Mouse (Mus musculus) embryonic facial prominence, embryonic 15.5 days (tissue): ENCODE data around the gene Dpf2. TPM values are rescaled to one million over a fixed set of nuclear protein-coding genes. Genes with fewer than 3 reads are reported as not detected.

Experiments
- ATAC-seq: fragments of 200-750 bp; cut with Nextera tagmentation; 2 replicates; pipeline ENCODE4 v1.8.0; 2017; ENCODE audit warnings: low read depth, moderate TSS enrichment; ENCODE audit not compliant: insufficient number of reproducible peaks, low FRiP score, low TSS enrichment
- H3K27ac ChIP-seq: fragments of 300-500 bp; sonication (generic); replicated peaks from 2 replicates; pipeline ENCODE4 v1.5.1; 2015; ENCODE audit warnings: mild to moderate bottlenecking, inconsistent platforms
- H3K27me3 ChIP-seq: fragments of 300-500 bp; sonication (generic); 2 replicates; pipeline ENCODE4 v1.6.1; 2015; ENCODE audit warnings: inconsistent platforms
- H3K36me3 ChIP-seq: fragments of 300-500 bp; sonication (generic); 2 replicates; pipeline ENCODE4 v1.6.1; 2015; ENCODE audit warnings: mild to moderate bottlenecking, inconsistent platforms
- H3K4me1 ChIP-seq: fragments of 300-500 bp; sonication (generic); 2 replicates; pipeline ENCODE4 v1.6.1; 2015; ENCODE audit warnings: inconsistent platforms
- H3K4me2 ChIP-seq: fragments of 300-500 bp; sonication (generic); replicated peaks from 2 replicates; pipeline ENCODE4 v1.6.1; 2015; ENCODE audit warnings: mild to moderate bottlenecking, inconsistent platforms
- H3K4me3 ChIP-seq: fragments of 300-500 bp; sonication (generic); replicated peaks from 2 replicates; pipeline ENCODE4 v1.5.1; 2015; ENCODE audit warnings: mild to moderate bottlenecking, inconsistent platforms
- H3K9ac ChIP-seq: fragments of 300-500 bp; sonication (generic); 2 replicates; pipeline ENCODE4 v1.6.1; 2015; ENCODE audit warnings: inconsistent platforms
- H3K9me3 ChIP-seq: fragments of 300-500 bp; sonication (generic); replicated peaks from 2 replicates; pipeline ENCODE4 v1.6.1; 2016; ENCODE audit warnings: inconsistent platforms
- WGBS: fragments of 180-500 bp; shearing (Covaris S2); methylation state at CpG from one replicate; pipeline ENCODE4 v1.1.7; 2015; 5-methylcytosine and 5-hydroxymethylcytosine counted together
- polyA plus RNA-seq: library from polyadenylated mRNA; unstranded; fragments of >200 nt; fragmentation: Nextera tagmentation; extraction: Ambion mirVana; gene quantifications from 2 replicates; pipeline ENCODE4 v1.2.1, GENCODE M21; 2015

The Dpf2 gene
- polyA plus RNA-seq, 1 experiment from 2014 or later = 167 TPM

DNA sequence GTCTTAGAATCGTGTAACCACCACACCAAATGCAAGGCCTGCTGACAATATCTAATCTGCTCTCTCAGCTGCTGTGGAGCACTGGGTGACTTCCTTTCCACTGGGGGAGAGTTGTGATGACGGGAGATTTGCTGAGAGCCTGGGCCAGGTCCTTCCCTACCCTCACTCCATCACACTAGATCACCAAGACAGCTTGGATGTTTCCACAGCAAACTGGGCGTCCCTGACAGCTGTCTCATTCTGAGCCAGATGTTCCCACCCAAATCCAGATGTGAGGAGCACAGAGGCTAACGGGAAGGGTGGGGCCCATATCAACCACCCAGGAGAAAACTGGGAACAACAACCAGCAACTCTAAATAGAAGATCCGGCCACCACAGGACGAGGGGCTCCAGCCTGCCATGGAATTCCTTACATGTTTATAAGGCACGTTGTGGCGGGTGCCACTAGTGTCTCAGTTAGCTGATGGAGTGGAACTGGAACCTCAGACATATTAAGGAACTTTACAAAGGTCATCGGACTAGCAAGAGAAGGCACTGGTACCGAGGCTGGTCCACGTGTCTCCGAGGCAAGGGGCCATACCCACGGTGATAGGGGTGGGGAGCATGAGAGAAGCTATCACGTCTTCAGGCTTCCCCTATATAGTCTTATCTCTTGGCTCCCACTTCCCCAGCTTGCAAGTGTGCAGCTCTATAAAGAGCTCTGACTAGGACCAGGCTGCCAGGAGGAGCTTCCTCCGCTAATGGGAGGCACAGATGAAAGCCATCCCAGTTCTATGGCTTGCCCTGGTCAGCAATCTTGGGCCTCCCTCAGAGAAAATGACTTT is 9.5 kb upstream of the Dpf2 start:
- WGBS = 54% methylated on average over 15 of the region's 15 CpGs
- Histone ChIP-seq H3K27ac (no peak overlapping the region), H3K4me1 (peaks cover 27% of the 10 kb centered on the region), H3K9me3 (no peaks in the 10 kb centered on the region), H3K4me2 (peak overlapping the region; percentile 27), H3K4me3 (no peak overlapping the region), H3K9ac (peak overlapping the region; percentile 23; the same call in 1 of the 2 replicates), H3K36me3 (peaks cover 11% of the 10 kb centered on the region), H3K27me3 (no peaks in the 10 kb centered on the region)
- ATAC-seq = no peak

- H3K27me3 ChIP-seq = no peaks in the 10 kb centered on the region
- ATAC-seq = no peak
- H3K4me2 ChIP-seq = peak overlapping the region; percentile 27
- peaks cover 27% of the 10 kb centered on the region for H3K4me1 ChIP-seq
- no peak overlapping the region for H3K27ac ChIP-seq
- H3K9ac ChIP-seq = 0 out of 2 replicates have a peak overlapping the region, but pooled peaks have one; percentile 23
- H3K36me3 ChIP-seq = peaks cover 17% of the 10 kb centered on the region
- WGBS = 19% methylated on average over 9 of the region's 9 CpGs
- 0 out of 2 replicates have a peak overlapping the region, but pooled peaks have one; percentile 6 for H3K4me3 ChIP-seq
- no peaks in the 10 kb centered on the region for H3K9me3 ChIP-seq
Observed at GRCm38 (mm10) chr19:5921715-5922114, 8.9 kb upstream of the Dpf2 start.

- Histone ChIP-seq H3K36me3 (peaks cover 10% of the 10 kb centered on the region), H3K4me3 (peak overlapping the region; percentile 63), H3K4me2 (peak overlapping the region; percentile 75), H3K27ac (peak overlapping the region; percentile 88), H3K9ac (peak overlapping the region; percentile 86), H3K9me3 (no peaks in the 10 kb centered on the region), H3K4me1 (peaks cover 30% of the 10 kb centered on the region), H3K27me3 (no peaks in the 10 kb centered on the region)
- peak; percentile 95 for ATAC-seq
- WGBS = under 1% methylated on average over 59 of the region's 59 CpGs
Observed at GRCm38 (mm10) chr19:5912103-5913006, 455 bp downstream of the Dpf2 start.

- H3K4me1 ChIP-seq = peaks cover 30% of the 10 kb centered on the region
- ATAC-seq = no peak
- peaks cover 10% of the 10 kb centered on the region for H3K36me3 ChIP-seq
- H3K9ac ChIP-seq = peak overlapping the region; percentile 86
- H3K27me3 ChIP-seq = no peaks in the 10 kb centered on the region
- peak overlapping the region; percentile 88 for H3K27ac ChIP-seq
- H3K4me3 ChIP-seq = peak overlapping the region; percentile 63
- no peaks in the 10 kb centered on the region for H3K9me3 ChIP-seq
- 3% methylated on average over 14 of the region's 14 CpGs for WGBS
- H3K4me2 ChIP-seq = peak overlapping the region; percentile 75
Observed at GRCm38 (mm10) chr19:5911430-5912102, 1.2 kb downstream of the Dpf2 start.

DNA sequence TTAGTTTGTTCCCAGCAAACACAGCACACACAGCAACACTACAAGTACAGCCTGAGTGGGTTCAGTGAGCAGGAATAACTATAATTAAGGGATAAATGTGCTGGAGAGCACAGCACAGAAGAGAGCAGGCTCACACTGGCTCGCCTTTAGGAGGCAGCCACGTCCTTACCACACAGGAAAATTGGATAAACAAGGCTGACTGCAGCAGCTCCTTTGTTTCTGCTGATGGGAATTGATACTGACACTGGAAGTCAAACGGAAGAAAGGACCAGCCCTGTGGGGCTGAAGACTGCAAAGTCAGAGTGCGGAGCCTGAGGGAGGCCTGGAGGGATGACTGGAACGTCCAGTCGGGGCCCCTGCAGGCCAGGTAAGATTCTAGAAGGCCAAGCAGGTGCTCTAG is 2.6 kb downstream of the Dpf2 start:
- Histone ChIP-seq H3K4me2 (peak overlapping the region; percentile 75), H3K4me1 (peaks cover 30% of the 10 kb centered on the region), H3K9me3 (no peaks in the 10 kb centered on the region), H3K27ac (peak overlapping the region; percentile 68), H3K27me3 (no peaks in the 10 kb centered on the region), H3K36me3 (peaks cover 19% of the 10 kb centered on the region), H3K9ac (peak overlapping the region; percentile 34; the same call in 1 of the 2 replicates), H3K4me3 (peak overlapping the region; percentile 16; the same call in 1 of the 2 replicates)
- ATAC-seq = peak; percentile 26; the same call in 1 of the 2 replicates
- WGBS = 29% methylated on average over 6 of the region's 6 CpGs

- WGBS = 56% methylated on average over 3 of the region's 3 CpGs
- H3K4me3 ChIP-seq = no peak overlapping the region
- H3K27ac ChIP-seq = no peak overlapping the region
- ATAC-seq = no peak
- H3K4me2 ChIP-seq = no peak overlapping the region
- H3K4me1 ChIP-seq = peaks cover 22% of the 10 kb centered on the region
- no peaks in the 10 kb centered on the region for H3K27me3 ChIP-seq
- no peak overlapping the region for H3K9ac ChIP-seq
- H3K36me3 ChIP-seq = peaks cover 49% of the 10 kb centered on the region
- H3K9me3 ChIP-seq = no peaks in the 10 kb centered on the region
Observed at GRCm38 (mm10) chr19:5907275-5907674, 5.5 kb downstream of the Dpf2 start.

- WGBS = 3% methylated on average over 29 of the region's 36 CpGs
- Histone ChIP-seq H3K27me3 (no peaks in the 10 kb centered on the region), H3K36me3 (peaks cover 32% of the 10 kb centered on the region), H3K4me2 (peak within 1 kb of the TSS; percentile 86), H3K27ac (peak within 1 kb of the TSS; percentile 51; the same call in 1 of the 2 replicates), H3K9me3 (no peaks in the 10 kb centered on the region), H3K4me3 (peak within 1 kb of the TSS; percentile 60), H3K9ac (peak within 1 kb of the TSS; percentile 57), H3K4me1 (peaks cover 15% of the 10 kb centered on the region)
- peak; percentile 96 for ATAC-seq
Observed at GRCm38 (mm10) chr19:5894002-5894678, 18.7 kb downstream of the Dpf2 start, which contains the start of gene Tigd3. Gene Tigd3 (minus strand): TSS chr19:5894149.

DNA sequence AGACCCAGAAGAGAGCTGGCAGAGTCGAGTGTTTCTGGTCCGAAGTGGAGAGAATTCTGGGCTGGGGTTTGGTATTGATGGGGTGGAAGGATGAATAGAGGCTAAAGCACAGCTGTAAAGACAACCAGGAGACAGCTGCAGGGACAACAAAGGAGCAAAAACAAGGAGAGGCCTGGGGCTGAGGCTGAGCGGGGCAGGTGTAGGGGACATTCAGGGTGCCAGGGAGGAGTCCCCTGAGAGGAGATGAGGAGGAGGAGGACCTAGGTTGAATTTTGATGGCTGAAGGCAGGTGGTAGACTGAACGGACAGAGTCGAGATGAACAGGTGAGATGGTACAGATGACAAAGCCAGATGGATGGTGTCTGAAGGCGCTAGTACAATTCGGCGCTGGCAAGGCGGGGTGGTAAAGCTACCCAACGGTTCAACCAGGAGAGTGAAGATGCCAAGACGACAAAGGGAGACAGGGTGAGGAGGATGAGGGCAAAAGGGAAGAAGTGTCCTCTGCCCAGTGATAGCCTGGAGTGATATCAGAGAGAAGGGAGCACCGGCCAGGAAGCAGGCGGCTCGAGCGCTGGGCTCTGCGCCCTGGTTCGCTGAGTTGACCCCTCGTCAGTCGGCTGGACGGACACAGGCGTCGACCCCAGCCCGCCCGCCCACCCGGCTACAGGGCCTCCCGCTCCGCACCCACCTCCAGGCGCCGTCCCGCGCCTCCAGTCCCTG is 19.4 kb downstream of the Dpf2 start:
- H3K4me1 ChIP-seq = peaks cover 15% of the 10 kb centered on the region
- H3K4me3 ChIP-seq = peak overlapping the region; percentile 60
- H3K4me2 ChIP-seq = peak overlapping the region; percentile 86
- H3K27ac ChIP-seq = peak overlapping the region; percentile 51; the same call in 1 of the 2 replicates
- H3K9ac ChIP-seq = peak overlapping the region; percentile 57
- peak; percentile 9; the same call in 1 of the 2 replicates for ATAC-seq
- H3K36me3 ChIP-seq = peaks cover 29% of the 10 kb centered on the region
- 7% methylated on average over 31 of the region's 31 CpGs for WGBS
- H3K9me3 ChIP-seq = no peaks in the 10 kb centered on the region
- H3K27me3 ChIP-seq = no peaks in the 10 kb centered on the region

GRCm38 (mm10) chr19:5892735-5893134 is 20.1 kb downstream of the Dpf2 start:
- WGBS = 94% methylated on average over 13 of the region's 13 CpGs
- Histone ChIP-seq H3K36me3 (peaks cover 24% of the 10 kb centered on the region), H3K4me2 (peak overlapping the region; percentile 86), H3K27ac (no peak overlapping the region), H3K9ac (no peak overlapping the region; the same call in 1 of the 2 replicates), H3K9me3 (no peaks in the 10 kb centered on the region), H3K4me3 (peak overlapping the region; percentile 60; the same call in 1 of the 2 replicates), H3K4me1 (peaks cover 15% of the 10 kb centered on the region), H3K27me3 (no peaks in the 10 kb centered on the region)
- ATAC-seq = no peak

DNA sequence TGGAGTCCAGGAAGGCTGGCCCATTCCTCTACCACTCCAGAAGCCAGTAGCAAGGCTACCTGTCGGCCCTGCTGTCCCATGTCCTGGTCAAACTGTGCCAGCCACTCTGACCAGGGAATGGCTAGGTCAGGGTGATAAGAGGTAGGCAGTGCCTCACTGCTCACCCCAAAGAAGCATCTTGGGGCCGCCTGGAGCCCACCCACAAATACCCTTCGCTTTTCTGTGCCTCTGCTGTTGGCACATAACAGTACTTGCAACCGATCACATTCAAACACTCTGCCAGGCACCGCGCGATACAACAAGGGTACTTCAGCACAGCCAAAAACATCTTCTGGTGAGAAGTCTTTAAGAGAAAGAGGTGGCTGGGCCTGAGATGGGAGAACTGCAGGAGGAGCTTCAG is 20.5 kb downstream of the Dpf2 start:
- H3K4me3 ChIP-seq = no peak overlapping the region
- ATAC-seq = no peak
- no peaks in the 10 kb centered on the region for H3K27me3 ChIP-seq
- no peaks in the 10 kb centered on the region for H3K9me3 ChIP-seq
- H3K4me1 ChIP-seq = peaks cover 15% of the 10 kb centered on the region
- H3K9ac ChIP-seq = no peak overlapping the region
- no peak overlapping the region for H3K27ac ChIP-seq
- 92% methylated on average over 7 of the region's 7 CpGs for WGBS
- no peak overlapping the region for H3K4me2 ChIP-seq
- H3K36me3 ChIP-seq = peaks cover 20% of the 10 kb centered on the region
